Mouse (Mus musculus): ENCODE results near the gene Gm21095. TPM values are rescaled to one million over a fixed set of nuclear protein-coding genes. Genes with fewer than 3 reads are reported as not detected.

Gene Gm21095
- not detected for polyA plus RNA-seq (2017; shearing (Covaris generic))

DNA sequence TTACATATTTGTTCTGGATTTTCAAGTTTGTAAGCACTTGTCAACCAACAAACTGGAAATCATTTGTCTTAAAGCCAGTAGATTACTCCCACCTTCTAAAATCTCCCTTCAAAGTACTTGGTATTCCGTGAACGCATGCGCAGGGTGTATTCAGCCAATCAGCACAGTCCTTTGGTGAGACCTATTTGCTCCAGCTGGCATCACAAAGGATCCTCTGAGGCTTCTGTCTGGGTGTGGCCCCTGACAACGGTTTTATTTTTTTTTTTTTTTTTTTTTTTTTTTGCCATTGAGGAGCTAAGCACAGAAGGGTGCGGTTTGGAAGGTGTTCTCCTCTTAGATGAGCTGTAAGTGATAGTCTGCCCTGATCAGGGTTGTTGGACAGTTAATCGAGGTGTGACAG lies at the start of gene Gm21095:
Gene Gm21095 (plus strand): TSS at position 301 of the 400 bp plus-strand sequence.

Measured in effector memory CD4-positive, alpha-beta T cell, adult 7 months (primary cell).